Mouse (Mus musculus) kidney, postnatal 0 days (tissue): ENCODE results near the gene Mex3d. TPM values are rescaled to one million over a fixed set of nuclear protein-coding genes. Genes with fewer than 3 reads are reported as not detected.

Source experiments
- ATAC-seq: fragments of 200-750 bp; cut with Nextera tagmentation; replicated peaks from 2 replicates; pipeline ENCODE4 v1.8.0; 2017; ENCODE audit warnings: low read depth, moderate number of reproducible peaks, moderate TSS enrichment, moderate library complexity; ENCODE audit not compliant: low FRiP score
- DNase-seq: peaks from one replicate; pipeline ENCODE4 v3.0.0-alpha.2; 2016; ENCODE audit warnings: low spot score
- H3K27ac ChIP-seq: fragments of 300-500 bp; sonication (generic); 2 replicates; pipeline ENCODE4 v1.5.1; 2014; ENCODE audit warnings: mild to moderate bottlenecking
- H3K27me3 ChIP-seq: fragments of 300-500 bp; sonication (generic); 2 replicates; pipeline ENCODE4 v1.6.1; 2014; ENCODE audit warnings: low read length, mixed read lengths; ENCODE audit not compliant: insufficient read depth
- H3K36me3 ChIP-seq: fragments of 300-500 bp; sonication (generic); 2 replicates; pipeline ENCODE4 v1.6.1; 2014; ENCODE audit warnings: low read length, mixed read lengths; ENCODE audit not compliant: insufficient read depth
- H3K4me1 ChIP-seq: fragments of 300-500 bp; sonication (generic); replicated peaks from 2 replicates; pipeline ENCODE4 v1.6.1; 2014; ENCODE audit warnings: antibody characterized with exemption, low read length, mixed read lengths; ENCODE audit not compliant: insufficient read depth
- H3K4me2 ChIP-seq: fragments of 300-500 bp; sonication (generic); 2 replicates; pipeline ENCODE4 v1.6.1; 2014; ENCODE audit warnings: mild to moderate bottlenecking, low read length, moderate library complexity, mixed read lengths
- H3K4me3 ChIP-seq: fragments of 300-500 bp; sonication (generic); replicated peaks from 2 replicates; pipeline ENCODE4 v1.5.1; 2014; ENCODE audit warnings: low read depth, low read length
- H3K9ac ChIP-seq: fragments of 300-500 bp; sonication (generic); 2 replicates; pipeline ENCODE4 v1.6.1; 2014; ENCODE audit warnings: low read depth, low read length
- H3K9me3 ChIP-seq: fragments of 300-500 bp; sonication (generic); replicated peaks from 2 replicates; pipeline ENCODE4 v1.6.1; 2016; ENCODE audit warnings: low read length, inconsistent platforms, mixed read lengths
- CTCF ChIP-seq: IDR thresholded peaks from 2 replicates; pipeline ENCODE4 v1.5.1; 2016; ENCODE audit warnings: antibody characterized with exemption, low read depth, mild to moderate bottlenecking, moderate library complexity
- WGBS: fragments of 180-500 bp; shearing (Covaris S2); extraction: QIAGEN DNeasy Blood & Tissue Kit; methylation state at CpG from one replicate; pipeline ENCODE4 v1.1.7; 2014; 5-methylcytosine and 5-hydroxymethylcytosine counted together
- polyA plus RNA-seq: library from polyadenylated mRNA; unstranded; fragments of >200 nt; fragmentation: Nextera tagmentation; extraction: Ambion mirVana; gene quantifications from 2 replicates; pipeline ENCODE4 v1.2.1, GENCODE M21; 2015

Mex3d gene
- polyA plus RNA-seq, 1 experiment from 2014 or later: 7.8 TPM

DNA sequence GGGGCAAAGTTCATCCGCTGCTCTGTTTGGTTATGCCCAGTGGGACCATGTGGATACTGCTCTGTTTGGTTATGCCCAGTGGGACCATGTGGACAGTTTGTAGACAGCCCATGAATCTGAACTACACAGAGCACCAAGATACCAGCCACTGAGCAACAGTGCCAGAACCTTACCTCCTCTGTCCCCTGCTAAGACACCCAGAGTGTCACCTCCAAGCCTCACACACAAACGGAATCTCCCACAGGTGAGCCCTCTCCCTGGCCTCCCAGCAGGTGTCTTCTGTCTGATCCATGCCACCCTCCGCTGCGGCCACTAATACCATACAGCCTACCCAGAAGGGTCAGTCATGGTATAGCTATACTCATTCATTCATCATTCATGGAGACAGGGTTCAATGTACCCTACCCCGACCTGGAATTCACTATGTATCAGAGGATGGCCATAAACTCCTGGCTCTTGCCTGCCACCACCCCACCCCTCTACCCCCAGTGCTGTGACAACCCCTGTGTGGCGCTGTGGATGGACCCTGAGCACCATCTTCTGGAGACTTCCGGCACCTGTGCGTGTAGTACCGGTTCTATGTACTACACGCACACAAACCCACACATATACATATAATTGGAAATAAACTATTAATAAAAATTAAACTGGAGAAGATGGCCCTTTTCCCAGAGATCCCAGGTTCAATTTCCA lies 18.2 kb upstream of the Mex3d start:
- 50% methylated on average over 10 of the region's 10 CpGs for WGBS
- peaks cover 27% of the 10 kb centered on the region for H3K36me3 ChIP-seq
- no peak overlapping the region for H3K27ac ChIP-seq
- no peaks in the 10 kb centered on the region for H3K9me3 ChIP-seq
- DNase-seq: no peak
- peaks cover 18% of the 10 kb centered on the region for H3K4me1 ChIP-seq
- H3K27me3 ChIP-seq: no peaks in the 10 kb centered on the region
- H3K4me2 ChIP-seq: peak overlapping the region; percentile 88
- H3K4me3 ChIP-seq: peak overlapping the region; percentile 66
- peak; percentile 50; the same call in 1 of the 2 replicates for TF ChIP-seq CTCF
- peak overlapping the region; percentile 75 for H3K9ac ChIP-seq
- 0 out of 2 replicates have a peak, but pooled peaks have one; percentile 6 for ATAC-seq

DNA sequence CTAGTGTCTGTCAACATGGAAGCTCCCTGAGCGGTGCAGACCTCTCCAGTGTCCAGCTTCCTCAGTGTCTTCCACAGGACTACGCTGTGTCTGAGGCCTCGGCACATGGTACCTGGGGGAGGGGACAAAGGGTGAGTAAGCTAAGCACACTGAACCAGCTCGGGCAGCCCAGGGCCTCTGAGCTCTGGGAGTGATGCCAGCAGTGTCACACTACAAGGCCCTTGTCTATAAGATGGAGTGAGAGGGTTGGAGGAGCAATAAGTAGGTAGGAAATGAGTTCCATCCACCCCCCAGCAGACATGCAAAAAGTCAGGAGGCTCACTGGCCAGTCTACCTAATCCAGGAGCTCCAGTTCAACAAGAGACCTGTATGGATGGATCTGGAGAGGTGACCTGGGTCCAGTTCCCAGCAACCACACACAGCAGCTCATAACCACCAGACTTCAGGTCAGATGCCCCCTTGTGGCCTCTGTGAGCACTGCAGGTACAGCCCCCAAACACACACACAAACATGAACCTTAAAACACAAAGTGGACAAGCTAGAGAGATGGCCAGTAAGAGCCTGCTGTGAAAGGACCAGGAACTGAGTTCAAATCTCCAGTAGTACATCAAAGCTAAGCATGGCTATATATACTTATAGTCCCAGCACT lies 15.7 kb upstream of the Mex3d start:
- Histone ChIP-seq H3K4me1 (peaks cover 23% of the 10 kb centered on the region), H3K4me2 (no peak overlapping the region), H3K27me3 (no peaks in the 10 kb centered on the region), H3K4me3 (no peak overlapping the region), H3K36me3 (peaks cover 16% of the 10 kb centered on the region), H3K9me3 (no peaks in the 10 kb centered on the region), H3K27ac (no peak overlapping the region), H3K9ac (no peak overlapping the region)
- ATAC-seq: no peak
- WGBS: 90% methylated on average over 4 of the region's 4 CpGs
- no peak for DNase-seq
- peak; percentile 62 for TF ChIP-seq CTCF

DNA sequence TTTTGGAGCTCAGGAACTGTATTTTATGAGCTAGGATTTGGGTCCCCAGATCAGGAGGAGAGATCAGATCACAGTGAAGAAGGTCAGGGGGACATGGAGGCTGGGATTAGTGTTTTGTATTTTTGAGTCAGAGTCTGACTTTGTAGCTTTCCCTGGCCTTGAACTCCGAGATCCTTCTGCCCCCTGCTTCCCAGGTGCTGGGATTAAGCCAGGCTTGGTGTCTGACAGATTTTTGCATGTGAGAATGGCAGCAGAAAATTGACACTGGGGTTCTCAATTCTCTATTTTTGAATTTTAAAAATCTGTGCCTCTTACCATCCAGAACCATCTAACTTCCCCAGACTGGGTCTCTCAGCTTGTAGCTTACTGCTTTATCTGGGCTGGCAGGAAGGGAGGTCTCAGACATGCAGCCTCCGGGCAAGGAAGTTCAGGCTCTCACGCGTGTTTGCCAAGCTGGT lies 13.3 kb upstream of the Mex3d start:
- peak overlapping the region; percentile 91; the same call in 1 of the 2 replicates for H3K27ac ChIP-seq
- no peaks in the 10 kb centered on the region for H3K9me3 ChIP-seq
- H3K9ac ChIP-seq: peak overlapping the region; percentile 67; the same call in 1 of the 2 replicates
- DNase-seq (no peak), ATAC-seq (no peak)
- TF ChIP-seq CTCF: no peak
- H3K4me1 ChIP-seq: peaks cover 20% of the 10 kb centered on the region
- no peaks in the 10 kb centered on the region for H3K27me3 ChIP-seq
- H3K4me3 ChIP-seq: no peak overlapping the region
- peaks cover 16% of the 10 kb centered on the region for H3K36me3 ChIP-seq
- no peak overlapping the region; the same call in 1 of the 2 replicates for H3K4me2 ChIP-seq
- 79% methylated on average over 4 of the region's 4 CpGs for WGBS

DNA sequence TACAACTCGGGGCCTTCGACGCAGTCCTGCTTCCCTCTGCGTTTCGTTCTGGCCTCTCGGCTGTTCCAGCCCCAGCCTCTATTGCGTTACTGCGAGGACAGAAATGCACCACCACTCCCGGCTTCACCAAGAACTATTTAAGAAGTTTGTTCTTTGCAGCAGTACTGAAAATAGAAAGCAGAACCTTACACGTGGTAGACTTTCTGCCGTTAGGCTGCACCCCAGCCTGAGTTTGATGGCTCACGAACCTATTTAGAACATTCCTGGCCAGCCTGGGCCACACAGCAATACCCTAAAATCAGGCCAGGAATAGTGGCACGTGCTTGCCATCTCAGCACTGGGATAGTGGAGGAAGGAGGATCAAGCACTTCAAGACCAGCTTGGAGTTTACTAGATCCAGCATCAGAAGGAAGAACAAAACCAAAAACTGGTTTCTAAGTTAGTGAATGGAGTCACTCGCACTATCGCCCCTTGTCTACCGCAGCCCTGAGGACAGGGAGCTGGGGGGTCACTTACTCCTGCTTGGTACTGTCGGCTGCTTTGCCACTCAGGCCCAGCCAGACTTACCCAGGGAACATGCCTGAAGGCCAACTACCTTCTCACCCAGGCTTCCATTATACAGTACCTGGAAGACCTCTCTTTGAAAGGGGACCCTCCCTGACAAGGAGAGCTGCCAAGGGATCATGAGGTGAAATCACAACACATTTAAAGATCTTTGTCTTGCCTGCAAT lies 12.7 kb upstream of the Mex3d start:
- DNase-seq (no peak), ATAC-seq (no peak)
- Histone ChIP-seq H3K9ac (peak overlapping the region; percentile 67), H3K4me1 (peaks cover 14% of the 10 kb centered on the region), H3K4me2 (peak overlapping the region; percentile 83), H3K36me3 (peaks cover 22% of the 10 kb centered on the region), H3K27ac (peak overlapping the region; percentile 91), H3K27me3 (no peaks in the 10 kb centered on the region), H3K9me3 (no peaks in the 10 kb centered on the region), H3K4me3 (peak overlapping the region; percentile 37)
- WGBS: 15% methylated on average over 17 of the region's 17 CpGs
- no peak for TF ChIP-seq CTCF

DNA sequence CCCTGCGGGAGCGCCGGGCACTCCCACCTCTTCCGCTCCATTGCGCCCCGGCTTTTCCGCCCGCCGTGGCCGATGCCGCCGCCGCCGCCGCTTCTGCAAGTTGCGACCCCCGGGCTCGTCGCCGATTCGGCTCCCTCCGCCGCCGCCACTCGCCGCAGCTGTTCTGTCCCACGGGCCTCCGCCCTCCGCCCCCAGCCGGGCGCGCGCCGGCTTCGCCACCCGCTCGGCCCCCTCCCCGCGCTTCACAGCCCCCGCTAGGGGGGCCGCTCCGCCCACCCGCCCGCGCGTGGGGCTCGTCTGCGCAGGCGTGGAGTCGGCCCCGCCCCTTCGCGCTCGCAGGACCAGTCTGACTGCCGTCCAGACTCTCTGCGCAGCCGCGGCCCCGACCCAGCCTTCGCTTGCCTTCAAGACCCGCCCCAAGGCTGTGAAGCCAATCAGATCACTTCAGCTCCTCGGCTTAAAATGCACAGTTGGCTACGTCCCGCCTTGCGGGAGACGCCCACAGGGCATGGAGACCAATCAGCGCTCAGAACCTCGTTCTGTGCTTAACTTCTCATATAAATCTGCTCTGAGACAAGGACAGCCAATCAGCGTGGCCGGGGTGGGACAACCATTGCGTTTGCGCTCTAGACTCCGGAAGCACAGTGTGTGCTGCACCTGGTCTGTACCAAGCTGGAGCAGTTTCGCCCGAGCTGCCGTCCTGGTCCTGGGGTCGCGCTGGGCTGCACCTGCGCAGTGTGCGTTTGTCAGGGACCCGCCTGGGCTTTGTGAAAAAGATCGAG lies 11.9 kb upstream of the Mex3d start, which contains the start of gene Mbd3:
Gene Mbd3 (minus strand): TSS at position 360 of the 782 bp plus-strand sequence.
- H3K36me3 ChIP-seq: peaks cover 28% of the 10 kb centered on the region
- TF ChIP-seq CTCF: no peak

More for the DNA sequence above, 11.9 kb upstream of the Mex3d start, which contains the start of gene Mbd3:
- peak within 1 kb of the TSS; percentile 83 for H3K4me2 ChIP-seq
- DNase-seq: peak; percentile 100
- ATAC-seq: peak; percentile 95
- peak within 1 kb of the TSS; percentile 98 for H3K27ac ChIP-seq
- no peaks in the 10 kb centered on the region for H3K27me3 ChIP-seq
- no peaks in the 10 kb centered on the region for H3K9me3 ChIP-seq
- under 1% methylated on average over 76 of the region's 82 CpGs for WGBS
- peaks cover 14% of the 10 kb centered on the region for H3K4me1 ChIP-seq
- H3K9ac ChIP-seq: peak within 1 kb of the TSS; percentile 91
- peak within 1 kb of the TSS; percentile 75 for H3K4me3 ChIP-seq
